Mouse (Mus musculus) kidney, embryonic 14.5 days (tissue): ENCODE measurements at regions not wholly inside any gene's neighbourhood (a gene's known extent, or its start where the extent isn't known, plus 50 kb on each side); places are given as distances from the start of the nearest gene placed in this dataset.

Experiments used
- ATAC-seq: fragments of 200-750 bp; cut with Nextera tagmentation; 2 replicates; pipeline ENCODE4 v1.8.0; 2017; ENCODE audit warnings: moderate number of reproducible peaks, mild to moderate bottlenecking, moderate TSS enrichment, moderate library complexity; ENCODE audit not compliant: low FRiP score, low TSS enrichment
- H3K27ac ChIP-seq: fragments of 300-500 bp; sonication (generic); 2 replicates; pipeline ENCODE4 v1.5.1; 2014; ENCODE audit warnings: low read depth, mild to moderate bottlenecking, low read length, moderate library complexity, mixed read lengths
- H3K27me3 ChIP-seq: fragments of 300-500 bp; sonication (generic); 2 replicates; pipeline ENCODE4 v1.6.1; 2014; ENCODE audit warnings: mild to moderate bottlenecking, low read length; ENCODE audit not compliant: control insufficient read depth, insufficient read depth
- H3K36me3 ChIP-seq: fragments of 300-500 bp; sonication (generic); 2 replicates; pipeline ENCODE4 v1.6.1; 2014; ENCODE audit warnings: low read length, mixed read lengths; ENCODE audit not compliant: control insufficient read depth, insufficient read depth
- H3K4me1 ChIP-seq: fragments of 300-500 bp; sonication (generic); 2 replicates; pipeline ENCODE4 v1.6.1; 2014; ENCODE audit warnings: low read length, mixed read lengths; ENCODE audit not compliant: control insufficient read depth, insufficient read depth
- H3K4me2 ChIP-seq: fragments of 300-500 bp; sonication (generic); replicated peaks from 2 replicates; pipeline ENCODE4 v1.6.1; 2014; ENCODE audit warnings: low read depth, mild to moderate bottlenecking, low read length
- H3K4me3 ChIP-seq: fragments of 300-500 bp; sonication (generic); 2 replicates; pipeline ENCODE4 v1.5.1; 2014; ENCODE audit warnings: mild to moderate bottlenecking, low read length
- H3K9ac ChIP-seq: fragments of 300-500 bp; sonication (generic); 2 replicates; pipeline ENCODE4 v1.6.1; 2014; ENCODE audit warnings: low read depth, mild to moderate bottlenecking, low read length, moderate library complexity
- H3K9me3 ChIP-seq: fragments of 300-500 bp; sonication (generic); 2 replicates; pipeline ENCODE4 v1.6.1; 2016; ENCODE audit warnings: low read length; ENCODE audit not compliant: control insufficient read depth
- WGBS: fragments of 180-500 bp; shearing (Covaris S2); extraction: QIAGEN DNeasy Blood & Tissue Kit; methylation state at CpG from one replicate; pipeline ENCODE4 v1.1.7; 2014; 5-methylcytosine and 5-hydroxymethylcytosine counted together

- no peak for ATAC-seq
- WGBS: 73% methylated on average over 1 of the region's 1 CpGs
- Histone ChIP-seq H3K4me3 (no peak overlapping the region), H3K27me3 (no peaks in the 10 kb centered on the region), H3K4me1 (no peaks in the 10 kb centered on the region), H3K9ac (no peak overlapping the region), H3K36me3 (no peaks in the 10 kb centered on the region), H3K27ac (no peak overlapping the region), H3K4me2 (no peak overlapping the region), H3K9me3 (no peaks in the 10 kb centered on the region)
These were observed 522.6 kb upstream of the Tbl1xr1 start for GRCm38 (mm10) chr3:21553859-21554258.

- Histone ChIP-seq H3K9me3 (no peaks in the 10 kb centered on the region), H3K4me1 (no peaks in the 10 kb centered on the region), H3K27ac (peak overlapping the region; percentile 8; the same call in 1 of the 2 replicates), H3K4me2 (no peak overlapping the region), H3K36me3 (no peaks in the 10 kb centered on the region), H3K4me3 (no peak overlapping the region), H3K27me3 (no peaks in the 10 kb centered on the region), H3K9ac (no peak overlapping the region)
- WGBS: 55% methylated on average over 12 of the region's 12 CpGs
- peak; percentile 63; the same call in 1 of the 2 replicates for ATAC-seq
These were observed 518.5 kb upstream of the Tbl1xr1 start for GRCm38 (mm10) chr3:21557963-21558441.

GRCm38 (mm10) chr3:21562771-21563312 lies 513.6 kb upstream of the Tbl1xr1 start:
- Histone ChIP-seq H3K4me3 (no peak overlapping the region), H3K4me1 (peaks cover 23% of the 10 kb centered on the region), H3K27me3 (no peaks in the 10 kb centered on the region), H3K9me3 (no peaks in the 10 kb centered on the region), H3K36me3 (no peaks in the 10 kb centered on the region), H3K9ac (no peak overlapping the region), H3K4me2 (no peak overlapping the region), H3K27ac (peak overlapping the region; percentile 39; the same call in 1 of the 2 replicates)
- ATAC-seq: no peak
- 80% methylated on average over 2 of the region's 2 CpGs for WGBS

- no peaks in the 10 kb centered on the region for H3K9me3 ChIP-seq
- no peak overlapping the region; the same call in 1 of the 2 replicates for H3K27ac ChIP-seq
- ATAC-seq: peak; percentile 63; the same call in 1 of the 2 replicates
- H3K27me3 ChIP-seq: no peaks in the 10 kb centered on the region
- H3K4me2 ChIP-seq: no peak overlapping the region
- peaks cover 23% of the 10 kb centered on the region for H3K4me1 ChIP-seq
- H3K4me3 ChIP-seq: no peak overlapping the region
- no peaks in the 10 kb centered on the region for H3K36me3 ChIP-seq
- WGBS: 39% methylated on average over 3 of the region's 3 CpGs
- H3K9ac ChIP-seq: no peak overlapping the region
These were observed 513.0 kb upstream of the Tbl1xr1 start for GRCm38 (mm10) chr3:21563454-21563853.

- no peak overlapping the region for H3K4me2 ChIP-seq
- WGBS: 4% methylated on average over 3 of the region's 3 CpGs
These were observed 512.2 kb upstream of the Tbl1xr1 start for GRCm38 (mm10) chr3:21564211-21564781.

GRCm38 (mm10) chr3:21564847-21565485 lies 511.5 kb upstream of the Tbl1xr1 start:
- Histone ChIP-seq H3K9me3 (no peaks in the 10 kb centered on the region), H3K27ac (peak overlapping the region; percentile 75; the same call in 1 of the 2 replicates), H3K4me2 (no peak overlapping the region), H3K4me1 (peaks cover 23% of the 10 kb centered on the region), H3K27me3 (no peaks in the 10 kb centered on the region), H3K9ac (no peak overlapping the region), H3K4me3 (no peak overlapping the region), H3K36me3 (no peaks in the 10 kb centered on the region)
- WGBS: 23% methylated on average over 4 of the region's 4 CpGs
- ATAC-seq: peak; percentile 83

More at GRCm38 (mm10) chr3:21564211-21564781, 512.2 kb upstream of the Tbl1xr1 start:
- H3K4me3 ChIP-seq: no peak overlapping the region
- no peak overlapping the region for H3K9ac ChIP-seq
- H3K9me3 ChIP-seq: no peaks in the 10 kb centered on the region
- peak overlapping the region; percentile 75; the same call in 1 of the 2 replicates for H3K27ac ChIP-seq
- H3K27me3 ChIP-seq: no peaks in the 10 kb centered on the region
- H3K4me1 ChIP-seq: peaks cover 23% of the 10 kb centered on the region
- peak; percentile 73 for ATAC-seq
- H3K36me3 ChIP-seq: no peaks in the 10 kb centered on the region

GRCm38 (mm10) chr3:21569721-21570120 lies 506.7 kb upstream of the Tbl1xr1 start:
- 81% methylated on average over 1 of the region's 1 CpGs for WGBS
- H3K4me3 ChIP-seq: no peak overlapping the region
- ATAC-seq: no peak
- H3K9me3 ChIP-seq: no peaks in the 10 kb centered on the region
- H3K4me1 ChIP-seq: peaks cover 20% of the 10 kb centered on the region; the same call in 1 of the 2 replicates
- no peaks in the 10 kb centered on the region for H3K36me3 ChIP-seq
- H3K27ac ChIP-seq: no peak overlapping the region
- no peak overlapping the region for H3K9ac ChIP-seq
- no peak overlapping the region for H3K4me2 ChIP-seq
- H3K27me3 ChIP-seq: no peaks in the 10 kb centered on the region

GRCm38 (mm10) chr3:21578635-21579034 lies 497.8 kb upstream of the Tbl1xr1 start:
- Histone ChIP-seq H3K9me3 (no peaks in the 10 kb centered on the region), H3K27me3 (no peaks in the 10 kb centered on the region), H3K36me3 (no peaks in the 10 kb centered on the region), H3K27ac (no peak overlapping the region), H3K4me1 (0 out of 2 replicates have a peak, but pooled peaks cover 5% of the 10 kb centered on the region), H3K4me2 (no peak overlapping the region), H3K4me3 (no peak overlapping the region), H3K9ac (no peak overlapping the region)
- peak; percentile 52; the same call in 1 of the 2 replicates for ATAC-seq
- WGBS: 61% methylated on average over 3 of the region's 3 CpGs

- ATAC-seq: no peak
- Histone ChIP-seq H3K36me3 (no peaks in the 10 kb centered on the region), H3K9me3 (no peaks in the 10 kb centered on the region), H3K4me1 (no peaks in the 10 kb centered on the region), H3K4me3 (no peak overlapping the region), H3K9ac (no peak overlapping the region), H3K4me2 (no peak overlapping the region), H3K27me3 (no peaks in the 10 kb centered on the region), H3K27ac (no peak overlapping the region)
- 77% methylated on average over 1 of the region's 1 CpGs for WGBS
These were observed 494.3 kb upstream of the Tbl1xr1 start for GRCm38 (mm10) chr3:21582122-21582521.
